Mouse (Mus musculus) MEL (cell line): ENCODE measurements around the gene Hist1h2bh. TPM values are rescaled to one million over a fixed set of nuclear protein-coding genes. Genes with fewer than 3 reads are reported as not detected.

Experiments
- DNase-seq: peaks from one replicate; pipeline ENCODE4 v3.0.0; 2011; ENCODE audit warnings: low read depth, low spot score
- H3K27ac ChIP-seq: 2 replicates; pipeline ENCODE4 v1.5.1; 2012; ENCODE audit warnings: low read depth, mild to moderate bottlenecking, control low read depth, low read length, moderate library complexity; ENCODE audit not compliant: control insufficient read depth
- H3K27me3 ChIP-seq, 2 experiments: fragments of 150-350 bp in 1 of 2; sonication (generic) in 1 of 2; 2 replicates each; pipeline ENCODE4 v1.6.1; 2012; ENCODE audit warnings: low read length in 2 of 2, mild to moderate bottlenecking in 2 of 2, improper control_type of control experiment in 1 of 2, moderate library complexity in 1 of 2; ENCODE audit not compliant: insufficient read depth in 2 of 2, control insufficient read depth in 1 of 2
- H3K36me3 ChIP-seq, 2 experiments: 2 replicates each; pipeline ENCODE4 v1.6.1; 2012 to 2014; ENCODE audit warnings: low read length in 2 of 2, improper control_type of control experiment in 1 of 2, inconsistent platforms in 1 of 2, mild to moderate bottlenecking in 1 of 2; ENCODE audit not compliant: insufficient read depth in 2 of 2, control insufficient read depth in 1 of 2
- H3K4me1 ChIP-seq, 2 experiments: fragments of 150-350 bp in 1 of 2; sonication (generic) in 1 of 2; 2 replicates each; pipeline ENCODE4 v1.6.1; 2012; ENCODE audit warnings: low read length in 2 of 2, improper control_type of control experiment in 1 of 2, mild to moderate bottlenecking in 1 of 2; ENCODE audit not compliant: insufficient read depth in 2 of 2, control insufficient read depth in 1 of 2
- H3K4me3 ChIP-seq, 2 experiments: fragments of 150-350 bp in 1 of 2; sonication (generic) in 1 of 2; 2 replicates each; pipeline ENCODE4 v1.5.1; 2012; ENCODE audit warnings: low read depth in 2 of 2, low read length in 2 of 2, mild to moderate bottlenecking in 2 of 2, moderate library complexity in 2 of 2, control low read depth in 1 of 2, improper control_type of control experiment in 1 of 2; ENCODE audit not compliant: control insufficient read depth in 1 of 2, insufficient read depth in 1 of 2
- H3K79me2 ChIP-seq: 2 replicates; pipeline ENCODE4 v1.6.1; 2012; ENCODE audit warnings: mild to moderate bottlenecking, low read length, moderate library complexity; ENCODE audit not compliant: control insufficient read depth, poor library complexity, insufficient read depth
- H3K9ac ChIP-seq: 2 replicates; pipeline ENCODE4 v1.6.1; 2012; ENCODE audit warnings: low read depth, mild to moderate bottlenecking, control low read depth, low read length, moderate library complexity; ENCODE audit not compliant: control insufficient read depth, poor library complexity, severe bottlenecking
- H3K9me3 ChIP-seq: fragments of 150-350 bp; sonication (generic); replicated peaks from 2 replicates; pipeline ENCODE4 v1.6.1; 2012; ENCODE audit warnings: mild to moderate bottlenecking, low read length, improper control_type of control experiment, moderate library complexity; ENCODE audit not compliant: insufficient read depth
- JUND ChIP-seq: IDR thresholded peaks from 2 replicates; pipeline ENCODE4 v1.6.1; 2011; ENCODE audit warnings: low read depth, mild to moderate bottlenecking, improper control_type of control experiment, low read length
- KAT2A ChIP-seq: conservative IDR thresholded peaks from 2 replicates; pipeline ENCODE4 v1.6.1; 2012; ENCODE audit warnings: low read depth, low read length, improper control_type of control experiment, inconsistent platforms
- MAFK ChIP-seq: IDR thresholded peaks from 2 replicates; pipeline ENCODE4 v1.6.1; 2011; ENCODE audit warnings: low read depth, mild to moderate bottlenecking, low read length, improper control_type of control experiment, borderline replicate concordance
- MAX ChIP-seq: IDR thresholded peaks from 2 replicates; pipeline ENCODE4 v1.6.1; 2011; ENCODE audit warnings: low read length, improper control_type of control experiment
- MAZ ChIP-seq: IDR thresholded peaks from 2 replicates; pipeline ENCODE4 v1.6.1; 2012; ENCODE audit warnings: low read depth, mild to moderate bottlenecking, inconsistent platforms, low read length, improper control_type of control experiment
- MYB ChIP-seq: IDR thresholded peaks from 2 replicates; pipeline ENCODE4 v1.6.1; 2011; ENCODE audit warnings: mild to moderate bottlenecking, low read depth, low read length, improper control_type of control experiment
- MYC ChIP-seq: IDR thresholded peaks from 2 replicates; pipeline ENCODE4 v1.6.1; 2011; ENCODE audit warnings: low read depth, mild to moderate bottlenecking, low read length, improper control_type of control experiment, moderate library complexity
- POLR2A ChIP-seq, 2 experiments: IDR thresholded peaks; 2 replicates each; pipeline ENCODE4 v1.6.1; 2011 to 2012; ENCODE audit warnings: low read length in 2 of 2, mild to moderate bottlenecking in 2 of 2, control low read depth in 1 of 2, improper control_type of control experiment in 1 of 2, low read depth in 1 of 2, moderate library complexity in 1 of 2; ENCODE audit not compliant: control insufficient read depth in 1 of 2, insufficient read depth in 1 of 2, poor library complexity in 1 of 2
- POLR2AphosphoS5 ChIP-seq: IDR thresholded peaks from 2 replicates; pipeline ENCODE4 v1.6.1; 2012; ENCODE audit warnings: low read depth, borderline replicate concordance, mild to moderate bottlenecking, inconsistent platforms, low read length, moderate library complexity, mixed read lengths
- RAD21 ChIP-seq: IDR thresholded peaks from 2 replicates; pipeline ENCODE4 v1.6.1; 2011; ENCODE audit warnings: mild to moderate bottlenecking, low read depth, low read length, improper control_type of control experiment
- SMC3 ChIP-seq: IDR thresholded peaks from 2 replicates; pipeline ENCODE4 v1.6.1; 2011; ENCODE audit warnings: low read depth, low read length, improper control_type of control experiment
- TBP ChIP-seq: IDR thresholded peaks from 2 replicates; pipeline ENCODE4 v1.8.0; 2011; ENCODE audit warnings: low read depth, low read length, improper control_type of control experiment
- UBTF ChIP-seq: IDR thresholded peaks from 2 replicates; pipeline ENCODE4 v1.6.1; 2012; ENCODE audit warnings: low read depth, mild to moderate bottlenecking, inconsistent platforms, low read length, improper control_type of control experiment, moderate library complexity, borderline replicate concordance; ENCODE audit not compliant: insufficient read depth
- ZMIZ1 ChIP-seq: IDR thresholded peaks from 2 replicates; pipeline ENCODE4 v1.6.1; 2012; ENCODE audit warnings: low read depth, mild to moderate bottlenecking, inconsistent platforms, low read length, improper control_type of control experiment, moderate library complexity
- polyA plus RNA-seq, 2 experiments: library from polyadenylated mRNA; stranded (reverse) in 1 of 2; unstranded in 1 of 2; fragments of >175 nt in 1 of 2; fragments of >200 nt in 1 of 2; gene quantifications; 2 replicates each; pipeline versions ENCODE4 v1.2.1 to v1.2.4; 2012; ENCODE audit warnings: low replicate concordance in 2 of 2, low read depth in 1 of 2; ENCODE audit not compliant: insufficient read length in 2 of 2, insufficient read depth in 1 of 2, missing spikeins in 1 of 2
- total RNA-seq: library from RNA; depleted of rRNA; stranded (reverse); fragments of 300-350 nt; gene quantifications from 2 replicates; pipeline ENCODE4 v1.2.3, GENCODE M21; 2012

Gene Hist1h2bh
- total and polyA plus RNA-seq, 3 experiments, result 0.70 to 275 TPM; not detected in 1

DNA sequence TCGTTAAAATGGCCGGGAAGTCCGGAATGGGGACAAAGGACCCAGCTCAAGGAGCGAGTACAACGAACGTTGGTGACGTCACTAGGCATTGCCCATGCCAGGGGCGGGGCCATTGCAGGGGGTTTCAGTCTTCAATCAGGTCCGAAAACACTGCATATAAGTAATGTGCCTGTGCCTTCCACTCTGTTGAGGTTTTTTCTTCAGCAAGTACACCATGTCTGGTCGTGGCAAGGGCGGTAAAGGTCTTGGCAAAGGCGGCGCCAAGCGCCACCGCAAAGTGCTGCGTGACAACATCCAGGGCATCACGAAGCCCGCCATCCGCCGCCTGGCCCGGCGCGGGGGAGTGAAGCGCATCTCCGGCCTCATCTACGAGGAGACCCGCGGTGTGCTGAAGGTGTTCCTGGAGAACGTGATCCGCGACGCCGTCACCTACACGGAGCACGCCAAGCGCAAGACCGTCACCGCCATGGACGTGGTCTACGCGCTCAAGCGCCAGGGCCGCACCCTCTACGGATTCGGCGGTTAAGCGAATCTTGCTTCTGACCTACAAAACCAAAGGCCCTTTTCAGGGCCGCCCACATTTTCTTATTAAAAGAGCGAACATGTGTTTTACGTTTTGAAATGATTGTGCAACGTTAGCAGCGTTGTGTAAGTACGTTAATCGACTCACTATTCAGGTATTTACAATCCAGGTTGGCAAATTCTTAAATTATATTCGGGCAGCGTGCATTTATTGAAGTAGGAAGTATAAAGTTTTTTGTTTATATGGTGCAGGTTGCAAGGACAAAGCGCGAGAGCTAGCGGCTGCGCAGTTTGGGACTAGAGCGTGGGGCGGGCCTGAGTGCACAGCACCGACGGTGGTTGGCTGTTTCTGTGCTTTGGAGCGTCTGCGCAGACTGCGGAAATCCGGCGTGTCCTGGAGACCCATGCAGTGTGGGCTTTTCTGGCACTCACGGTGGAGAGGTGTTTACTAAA, 12.0 kb downstream of the Hist1h2bh start, which contains the start of gene Hist1h4h:
Hist1h4h (plus strand) TSS at position 150 of the 975 bp plus-strand sequence.
- no peaks in the 10 kb centered on the region for H3K9me3 ChIP-seq

DNA sequence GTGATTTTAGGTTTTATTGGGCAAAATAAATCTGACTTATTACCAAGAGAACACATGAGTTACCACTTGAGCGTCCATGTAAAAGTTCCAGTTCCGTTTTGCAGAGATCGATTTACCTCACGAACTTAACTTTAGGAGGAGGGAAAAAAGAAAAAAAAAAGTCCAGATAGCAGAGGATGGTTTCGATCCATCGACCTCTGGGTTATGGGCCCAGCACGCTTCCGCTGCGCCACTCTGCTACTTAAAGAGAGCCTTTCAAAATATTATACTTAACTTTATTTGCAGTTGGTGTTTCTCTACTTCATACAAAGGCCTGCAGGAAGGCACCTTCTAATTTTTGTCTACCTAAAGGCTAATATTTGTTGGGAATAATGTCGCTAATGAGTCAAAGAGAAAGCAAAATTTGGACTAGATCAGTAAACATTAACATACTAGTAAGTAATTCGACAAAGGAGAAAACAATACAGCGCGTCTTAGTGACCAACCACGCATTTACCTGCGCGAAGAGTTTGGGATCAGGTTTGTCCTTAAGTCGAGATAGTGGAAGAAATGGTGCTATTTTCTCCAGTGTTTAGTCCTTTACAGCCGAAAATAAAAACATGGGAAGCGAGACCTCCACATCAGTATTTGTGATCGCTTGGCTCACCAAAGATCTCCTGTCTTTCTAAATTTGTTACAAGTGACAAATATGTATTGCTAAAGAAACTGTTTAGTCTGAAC, 12.9 kb downstream of the Hist1h2bh start:
- peaks cover 0 to 23% of the 10 kb centered on the region in 2 experiments; a peak in 2 of 4 replicates for H3K36me3 ChIP-seq
- peak overlapping the region; percentile 94 for H3K9ac ChIP-seq
- no peaks in the 10 kb centered on the region for H3K9me3 ChIP-seq
- H3K27ac ChIP-seq, result peak overlapping the region; percentile 100
- peak overlapping the region; percentile 50 to 81 for H3K4me3 ChIP-seq
- TF ChIP-seq JUND (no peak), MAZ (no peak), MAX (no peak), RAD21 (no peak), ZMIZ1 (no peak), KAT2A (no peak), MAFK (no peak), TBP (peak; percentile 100)
- peaks cover 4% of the 10 kb centered on the region; the same call in 1 of the 2 replicates for H3K79me2 ChIP-seq
- H3K4me1 ChIP-seq, result peaks cover 0 to 6% of the 10 kb centered on the region in 2 experiments; a peak in 2 of 4 replicates
- DNase-seq, result peak; percentile 81
- H3K27me3 ChIP-seq, result no peaks in the 10 kb centered on the region

More for the DNA sequence above, 12.0 kb downstream of the Hist1h2bh start, which contains the start of gene Hist1h4h:
- TF ChIP-seq MYB (no peak), SMC3 (no peak), POLR2A (IDR thresholded peaks at IDR 0.05; ENCODE audit: control insufficient read depth in 1 of 2, insufficient read depth in 1 of 2, low read depth in 1 of 2, low read length in 2 of 2, poor library complexity in 1 of 2) (peak; percentile 98), POLR2AphosphoS5 (peak; percentile 98), UBTF (peak; percentile 78; the same call in 1 of the 2 replicates), TBP (peak; percentile 99), MYC (no peak)
- H3K4me1 ChIP-seq, result peaks cover 0 to 6% of the 10 kb centered on the region in 2 experiments; a peak in 2 of 4 replicates
- H3K27me3 ChIP-seq, result no peaks in the 10 kb centered on the region
- peaks cover 4% of the 10 kb centered on the region; the same call in 1 of the 2 replicates for H3K79me2 ChIP-seq
- peak; percentile 98 for DNase-seq
- H3K36me3 ChIP-seq, result peaks cover 0 to 23% of the 10 kb centered on the region in 2 experiments; a peak in 2 of 4 replicates
- peak within 1 kb of the TSS; percentile 94 for H3K9ac ChIP-seq
- H3K4me3 ChIP-seq, result peak within 1 kb of the TSS; percentile 50 to 81
- H3K27ac ChIP-seq, result peak within 1 kb of the TSS; percentile 100
